In genomic region chr9:60548182-60548581, GRCm38 (mm10) we compare ENCODE assay signal across 8 mouse cellular contexts. TPM values are rescaled to one million over a fixed set of nuclear protein-coding genes. Genes with fewer than 3 reads are reported as not detected.
DNase-seq lines count a peak whose midpoint lies in the region; ATAC-seq and TF ChIP-seq lines count a peak whose summit lies in the region.

No protein-coding gene starts in this region.

- WGBS in heart, adult 2 months, result 26% methylated on average over 4 of the region's 4 CpGs
- 30% methylated on average over 4 of the region's 4 CpGs for WGBS in heart, embryonic 10.5 days
- 36% methylated on average over 4 of the region's 4 CpGs for WGBS in limb, embryonic 10.5 days

- H3K4me3 ChIP-seq in heart, adult 2 months, result no peak overlapping the region
- H3K4me3 ChIP-seq in heart, embryonic 10.5 days, result no peak overlapping the region
- H3K4me3 ChIP-seq in MEL (ENCODE audit: control insufficient read depth in 1 of 2, insufficient read depth in 1 of 2, low read depth in 2 of 2, low read length in 2 of 2), result no peak overlapping the region
- H3K4me3 ChIP-seq in limb, embryonic 10.5 days, result no peak overlapping the region

- no peaks in the 10 kb centered on the region for H3K27me3 ChIP-seq in heart, adult 2 months (ENCODE audit: control insufficient read depth, insufficient read depth, low read length)
- no peaks in the 10 kb centered on the region for H3K27me3 ChIP-seq in heart, embryonic 10.5 days (ENCODE audit: insufficient read depth, poor library complexity, severe bottlenecking)
- peaks cover 0 to 3% of the 10 kb centered on the region in 2 experiments; a peak in 1 of 4 replicates for H3K27me3 ChIP-seq in MEL (ENCODE audit: control insufficient read depth in 1 of 2, insufficient read depth in 2 of 2, low read length in 2 of 2)
- H3K27me3 ChIP-seq in limb, embryonic 10.5 days (ENCODE audit: low read depth, poor library complexity, severe bottlenecking), result no peaks in the 10 kb centered on the region

- no peak overlapping the region for H3K9ac ChIP-seq in heart, adult 2 months (ENCODE audit: low read depth, low read length)
- H3K9ac ChIP-seq in MEL (ENCODE audit: control insufficient read depth, low read depth, low read length, poor library complexity, severe bottlenecking), result no peak overlapping the region

- no peaks in the 10 kb centered on the region; the same call in 1 of the 2 replicates for H3K79me2 ChIP-seq in heart, adult 2 months (replicated peaks; ENCODE audit: control insufficient read depth, insufficient read depth, low read length)
- H3K79me2 ChIP-seq in MEL (ENCODE audit: control insufficient read depth, insufficient read depth, low read length, poor library complexity), result no peaks in the 10 kb centered on the region

- H3K9me3 ChIP-seq in heart, embryonic 10.5 days, result no peaks in the 10 kb centered on the region
- no peaks in the 10 kb centered on the region for H3K9me3 ChIP-seq in MEL (replicated peaks; ENCODE audit: insufficient read depth, low read length)
- H3K9me3 ChIP-seq in limb, embryonic 10.5 days (replicated peaks), result no peaks in the 10 kb centered on the region

- no peaks in the 10 kb centered on the region for H3K36me3 ChIP-seq in heart, adult 2 months (ENCODE audit: control insufficient read depth, insufficient read depth, low read length)
- H3K36me3 ChIP-seq in heart, embryonic 10.5 days, result no peaks in the 10 kb centered on the region
- peaks cover 0 to 17% of the 10 kb centered on the region in 2 experiments; a peak in 2 of 4 replicates for H3K36me3 ChIP-seq in MEL (ENCODE audit: control insufficient read depth in 1 of 2, insufficient read depth in 2 of 2, low read length in 2 of 2)
- H3K36me3 ChIP-seq in limb, embryonic 10.5 days, result no peaks in the 10 kb centered on the region

- DNase-seq in heart, adult 2 months, result peak; percentile 38 to 44
- DNase-seq in heart, embryonic 10.5 days (ENCODE audit: low spot score), result no peak
- peak; percentile 36 for DNase-seq in MEL (ENCODE audit: low read depth, low spot score)
- peak; percentile 79 to 84 for DNase-seq in cerebellum, postnatal 10 days
- peak; percentile 57 for DNase-seq in limb, embryonic 10.5 days (ENCODE audit: low spot score)
- peak; percentile 43 for DNase-seq in right cerebral cortex, postnatal 4 days

- peak; percentile 82 for TF ChIP-seq CTCF in heart, adult 2 months (IDR thresholded peaks at IDR 0.05)
- peak; percentile 41 to 69 (median 50) for TF ChIP-seq CTCF in MEL (IDR thresholded peaks at IDR 0.05 in 2 of 3, conservative IDR thresholded peaks at IDR 0.05 in 1 of 3; ENCODE audit: control insufficient read depth in 1 of 3, insufficient read depth in 1 of 3, low read depth in 2 of 3, low read length in 3 of 3, poor library complexity in 1 of 3, severe bottlenecking in 1 of 3)

- H3K4me1 ChIP-seq in heart, adult 2 months (ENCODE audit: control insufficient read depth, insufficient read depth, low read length), result peaks cover 2% of the 10 kb centered on the region; the same call in 1 of the 2 replicates
- H3K4me1 ChIP-seq in heart, embryonic 10.5 days, result peaks cover 12% of the 10 kb centered on the region
- peaks cover 3 to 25% of the 10 kb centered on the region in 2 experiments for H3K4me1 ChIP-seq in MEL (ENCODE audit: control insufficient read depth in 1 of 2, insufficient read depth in 2 of 2, low read length in 2 of 2)
- peaks cover 14% of the 10 kb centered on the region for H3K4me1 ChIP-seq in limb, embryonic 10.5 days

- TF ChIP-seq EP300 in heart, adult 2 months (IDR thresholded peaks at IDR 0.05; ENCODE audit: insufficient read depth, low read depth, low read length), result 0 out of 2 replicates have a peak, but pooled peaks have one; percentile 45
- no peak for TF ChIP-seq EP300 in MEL (IDR thresholded peaks at IDR 0.05; ENCODE audit: low read depth in 1 of 2, low read length in 2 of 2)

- peak; percentile 27 to 32; a peak in 1 of 4 replicates for ATAC-seq in hematopoietic stem cell, adult 5-6 weeks (replicated peaks in 1 of 2; ENCODE audit: insufficient read depth in 1 of 2, low FRiP score in 2 of 2, low TSS enrichment in 1 of 2, low read depth in 1 of 2, poor library complexity in 2 of 2, severe bottlenecking in 2 of 2)
- no peak for ATAC-seq in CD4-positive, CD25-positive, alpha-beta regulatory T cell, adult 4 months

- TF ChIP-seq RAD21 in MEL (IDR thresholded peaks at IDR 0.05; ENCODE audit: low read depth, low read length), result peak; percentile 20

- no peak for TF ChIP-seq POLR2A in heart, adult 2 months (IDR thresholded peaks at IDR 0.05; ENCODE audit: insufficient read depth, low read depth, low read length)
- no peak for TF ChIP-seq POLR2A in MEL (IDR thresholded peaks at IDR 0.05; ENCODE audit: control insufficient read depth in 1 of 2, insufficient read depth in 1 of 2, low read depth in 1 of 2, low read length in 2 of 2, poor library complexity in 1 of 2)

- H3K27ac ChIP-seq in heart, adult 2 months, result no peak overlapping the region
- no peak overlapping the region for H3K27ac ChIP-seq in heart, embryonic 10.5 days
- H3K27ac ChIP-seq in MEL (ENCODE audit: control insufficient read depth, low read depth, low read length), result no peak overlapping the region
- no peak overlapping the region for H3K27ac ChIP-seq in limb, embryonic 10.5 days

- intact Hi-C loops in heart, adult 2 months (cut with DNase I), result no loop called here

TF ChIP-seq in MEL, 35 proteins besides CTCF, POLR2A, EP300 and RAD21:
- TF ChIP-seq SMC3 (IDR thresholded peaks at IDR 0.05; ENCODE audit: low read depth, low read length), result peak; percentile 59
- no peak for TF ChIP-seq MEF2A (IDR thresholded peaks at IDR 0.05; ENCODE audit: extremely low read depth, insufficient replicate concordance, low read depth, low read length, poor library complexity, severe bottlenecking)
- TF ChIP-seq MAFK (IDR thresholded peaks at IDR 0.05; ENCODE audit: borderline replicate concordance, low read depth, low read length), result no peak
- no peak for TF ChIP-seq MAZ (IDR thresholded peaks at IDR 0.05; ENCODE audit: low read depth, low read length)

RNA-seq across cellular contexts. Expression of gene Thsd4, which starts 26.3 kb away (rescaled TPM):
- 1 to 10 TPM; 4.3 to 5.2 TPM for total RNA-seq in heart, adult 2 months (2021)
- 3.5 and 5.8 TPM in 2 replicates for polyA plus RNA-seq in heart, adult 2 months (2012; rRNA removed)
- polyA plus RNA-seq in heart, embryonic 10.5 days (2016; fragmentation: Nextera tagmentation; extraction: Ambion mirVana), result 19.5 and 24.2 TPM in 2 replicates
- 0.08 TPM in 1 of 2 replicates, not detected in the other for total RNA-seq in MEL (2012; rRNA removed)
- under 1 TPM in 1 of 2 experiments, not detected in 1; 0.08 TPM for polyA plus RNA-seq in MEL (2012; ENCODE audit: insufficient read depth in 1 of 2, insufficient read length in 2 of 2, low read depth in 1 of 2, low replicate concordance in 2 of 2, missing spikeins in 1 of 2)
- 1.0 and 2.1 TPM in 2 replicates for total RNA-seq in hematopoietic stem cell, adult 5-6 weeks (2017)
- 7.5 and 11.8 TPM in 2 replicates for polyA plus RNA-seq in limb, embryonic 10.5 days (2016; fragmentation: Nextera tagmentation; extraction: Ambion mirVana)
- not detected for polyA plus RNA-seq in CD4-positive, CD25-positive, alpha-beta regulatory T cell, adult 4 months (2017; shearing (Covaris generic))
